Mouse (Mus musculus): ENCODE data around the gene Efcab6. TPM values are rescaled to one million over a fixed set of nuclear protein-coding genes. Genes with fewer than 3 reads are reported as not detected.

Efcab6 gene
- total and polyA plus RNA-seq, 3 experiments = not detected

DNA sequence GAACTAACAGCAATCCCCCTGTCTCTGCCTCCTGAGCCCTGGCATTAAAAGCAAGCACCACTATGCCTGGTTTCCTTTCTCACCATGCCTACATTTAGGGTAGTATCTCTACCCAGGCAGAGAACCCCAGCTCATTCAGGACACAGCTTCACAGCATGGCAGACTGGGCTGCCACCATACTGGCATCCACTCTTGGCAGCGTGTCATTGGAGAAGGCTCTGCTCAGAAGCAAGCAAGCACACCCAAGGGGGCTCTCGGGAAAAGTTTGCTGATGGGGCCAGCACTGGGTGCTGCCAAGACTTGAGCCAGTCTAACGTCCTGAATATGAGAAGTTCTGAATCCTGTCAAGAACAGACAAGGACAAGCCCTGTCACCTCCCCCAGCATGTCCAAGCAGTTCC lies 66.1 kb downstream of the Efcab6 start:
- Histone ChIP-seq H3K27me3 (ENCODE audit: control insufficient read depth in 1 of 2, insufficient read depth in 2 of 2, low read length in 2 of 2) (no peaks in the 10 kb centered on the region), H3K9ac (ENCODE audit: control insufficient read depth, low read depth, low read length, poor library complexity, severe bottlenecking) (no peak overlapping the region), H3K9me3 (replicated peaks; ENCODE audit: insufficient read depth, low read length) (no peaks in the 10 kb centered on the region), H3K4me1 (ENCODE audit: control insufficient read depth in 1 of 2, insufficient read depth in 2 of 2, low read length in 2 of 2) (no peaks in the 10 kb centered on the region), H3K27ac (ENCODE audit: control insufficient read depth, low read depth, low read length) (no peak overlapping the region), H3K36me3 (ENCODE audit: control insufficient read depth in 1 of 2, insufficient read depth in 2 of 2, low read length in 2 of 2) (no peaks in the 10 kb centered on the region), H3K79me2 (ENCODE audit: control insufficient read depth, insufficient read depth, low read length, poor library complexity) (no peaks in the 10 kb centered on the region), H3K4me3 (ENCODE audit: control insufficient read depth in 1 of 2, insufficient read depth in 1 of 2, low read depth in 2 of 2, low read length in 2 of 2) (no peak overlapping the region)
- no peak for TF ChIP-seq MYB (IDR thresholded peaks at IDR 0.05; ENCODE audit: low read depth, low read length)
- TF ChIP-seq GATA1 (IDR thresholded peaks at IDR 0.05; ENCODE audit: low read depth, low read length) = no peak
- no peak for TF ChIP-seq CHD1 (IDR thresholded peaks at IDR 0.05; ENCODE audit: low read depth, low read length)
- TF ChIP-seq POLR2A (IDR thresholded peaks at IDR 0.05; ENCODE audit: control insufficient read depth in 1 of 2, insufficient read depth in 1 of 2, low read depth in 1 of 2, low read length in 2 of 2, poor library complexity in 1 of 2) = no peak
- no peak for TF ChIP-seq CHD2 (IDR thresholded peaks at IDR 0.05; ENCODE audit: low read length)
- no peak for TF ChIP-seq RAD21 (IDR thresholded peaks at IDR 0.05; ENCODE audit: low read depth, low read length)
- TF ChIP-seq MYC (IDR thresholded peaks at IDR 0.05; ENCODE audit: low read depth, low read length) = no peak
- no peak for DNase-seq (ENCODE audit: low read depth, low spot score)

DNA sequence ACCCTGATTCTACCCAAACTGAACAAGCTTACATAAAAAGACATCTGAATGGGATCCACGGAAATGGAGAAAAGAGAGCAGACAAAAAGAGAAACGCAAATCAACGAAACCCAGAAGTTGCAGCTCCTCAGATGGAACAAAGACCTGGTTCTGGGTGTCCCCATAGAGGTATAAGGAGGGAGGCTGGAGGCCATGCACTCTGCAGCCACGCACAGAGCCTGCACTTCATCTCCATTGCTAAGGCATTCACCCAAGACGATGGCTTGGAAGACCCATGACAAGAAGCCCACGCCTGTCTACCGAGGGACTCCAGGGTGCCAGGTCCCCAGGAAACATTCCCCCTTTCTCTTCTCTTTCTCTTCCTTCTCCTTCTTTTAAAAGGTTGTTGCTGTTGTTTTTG lies 66.6 kb downstream of the Efcab6 start:
- Histone ChIP-seq H3K9ac (ENCODE audit: control insufficient read depth, low read depth, low read length, poor library complexity, severe bottlenecking) (no peak overlapping the region), H3K4me1 (ENCODE audit: control insufficient read depth in 1 of 2, insufficient read depth in 2 of 2, low read length in 2 of 2) (no peaks in the 10 kb centered on the region), H3K79me2 (ENCODE audit: control insufficient read depth, insufficient read depth, low read length, poor library complexity) (no peaks in the 10 kb centered on the region), H3K36me3 (ENCODE audit: control insufficient read depth in 1 of 2, insufficient read depth in 2 of 2, low read length in 2 of 2) (no peaks in the 10 kb centered on the region), H3K9me3 (replicated peaks; ENCODE audit: insufficient read depth, low read length) (no peaks in the 10 kb centered on the region), H3K27ac (ENCODE audit: control insufficient read depth, low read depth, low read length) (no peak overlapping the region), H3K4me3 (ENCODE audit: control insufficient read depth in 1 of 2, insufficient read depth in 1 of 2, low read depth in 2 of 2, low read length in 2 of 2) (no peak overlapping the region), H3K27me3 (ENCODE audit: control insufficient read depth in 1 of 2, insufficient read depth in 2 of 2, low read length in 2 of 2) (no peaks in the 10 kb centered on the region)
- TF ChIP-seq E2F4 (IDR thresholded peaks at IDR 0.05; ENCODE audit: borderline replicate concordance, low read depth, low read length) = no peak
- no peak for TF ChIP-seq BHLHE40 (IDR thresholded peaks at IDR 0.05; ENCODE audit: borderline replicate concordance, low read depth, low read length)
- TF ChIP-seq EP300 (IDR thresholded peaks at IDR 0.05; ENCODE audit: low read depth in 1 of 2, low read length in 2 of 2) = no peak
- TF ChIP-seq ZC3H11A (IDR thresholded peaks at IDR 0.05; ENCODE audit: low read depth, low read length) = no peak
- no peak for TF ChIP-seq TAL1 (IDR thresholded peaks at IDR 0.05; ENCODE audit: low read length)
- TF ChIP-seq USF2 (IDR thresholded peaks at IDR 0.05; ENCODE audit: borderline replicate concordance in 1 of 2, insufficient read depth in 1 of 2, low read depth in 1 of 2, low read length in 2 of 2) = no peak
- TF ChIP-seq ETS1 (IDR thresholded peaks at IDR 0.05; ENCODE audit: low read depth, low read length) = no peak
- no peak for TF ChIP-seq TCF12 (IDR thresholded peaks at IDR 0.05; ENCODE audit: low read depth, low read length)
- DNase-seq (ENCODE audit: low read depth, low spot score) = no peak

DNA sequence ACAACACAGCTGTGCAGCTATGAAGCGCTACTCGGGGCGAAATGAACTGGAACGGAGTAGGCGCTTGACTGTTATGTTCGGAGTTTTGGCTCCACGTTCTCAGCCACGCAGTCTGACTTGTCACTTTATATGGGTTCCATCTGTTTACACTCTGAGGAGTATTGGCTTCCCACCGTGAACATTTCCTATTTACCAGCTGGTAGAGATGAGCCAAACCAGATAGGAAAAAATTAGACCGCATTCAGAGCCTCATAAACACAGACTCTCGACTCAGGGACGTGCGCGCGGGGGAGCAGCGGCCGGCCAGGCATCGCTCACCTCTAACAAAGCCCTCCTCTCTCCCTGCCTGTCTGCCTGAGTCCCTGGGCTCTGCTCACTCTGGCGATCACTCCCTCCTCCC lies 67.1 kb downstream of the Efcab6 start:
- Histone ChIP-seq H3K27ac (ENCODE audit: control insufficient read depth, low read depth, low read length) (no peak overlapping the region), H3K27me3 (ENCODE audit: control insufficient read depth in 1 of 2, insufficient read depth in 2 of 2, low read length in 2 of 2) (no peaks in the 10 kb centered on the region), H3K79me2 (ENCODE audit: control insufficient read depth, insufficient read depth, low read length, poor library complexity) (no peaks in the 10 kb centered on the region), H3K9ac (ENCODE audit: control insufficient read depth, low read depth, low read length, poor library complexity, severe bottlenecking) (no peak overlapping the region), H3K4me1 (ENCODE audit: control insufficient read depth in 1 of 2, insufficient read depth in 2 of 2, low read length in 2 of 2) (no peaks in the 10 kb centered on the region), H3K4me3 (ENCODE audit: control insufficient read depth in 1 of 2, insufficient read depth in 1 of 2, low read depth in 2 of 2, low read length in 2 of 2) (no peak overlapping the region), H3K36me3 (ENCODE audit: control insufficient read depth in 1 of 2, insufficient read depth in 2 of 2, low read length in 2 of 2) (no peaks in the 10 kb centered on the region), H3K9me3 (replicated peaks; ENCODE audit: insufficient read depth, low read length) (no peaks in the 10 kb centered on the region)
- no peak for DNase-seq (ENCODE audit: low read depth, low spot score)
- TF ChIP-seq ZC3H11A (IDR thresholded peaks at IDR 0.05; ENCODE audit: low read depth, low read length) (no peak), JUND (IDR thresholded peaks at IDR 0.05; ENCODE audit: low read depth, low read length) (no peak), RAD21 (IDR thresholded peaks at IDR 0.05; ENCODE audit: low read depth, low read length) (no peak)
